Comparison of ENCODE assay signal across 13 mouse cellular contexts in genomic region chr4:46102078-46102769, GRCm38 (mm10).
"Had no signal": no experiment of that assay in that cellular context is flagged by ENCODE, and none has a peak within 500 bp of the region (broad histone marks: within the 10 kb centered on the region; RNA-seq: fewer than 3 reads in every experiment).

No protein-coding gene starts in this region.

- H3K36me3 ChIP-seq: limb, embryonic 12.5 days; neural tube, embryonic 12.5 days; stomach, embryonic 15.5 days had no signal

- DNase-seq: kidney, adult 9 months; kidney, postnatal 25 days; layer of hippocampus, adult 9-11 months; layer of hippocampus, postnatal 36 days; lung, adult 18-20 months; midbrain, embryonic 14.5 days; right cerebral cortex, postnatal 14 days; thymus, adult 2 months; thymus, postnatal 25 days had no signal

- H3K4me1 ChIP-seq: stomach, embryonic 15.5 days had no signal

- H3K9ac ChIP-seq: limb, embryonic 12.5 days; liver, embryonic 14.5 days; neural tube, embryonic 12.5 days; stomach, embryonic 15.5 days had no signal

- H3K27ac ChIP-seq: limb, embryonic 12.5 days; liver, embryonic 14.5 days; neural tube, embryonic 12.5 days; stomach, embryonic 15.5 days had no signal

- H3K27me3 ChIP-seq: limb, embryonic 12.5 days; neural tube, embryonic 12.5 days; stomach, embryonic 15.5 days had no signal

- H3K4me3 ChIP-seq: limb, embryonic 12.5 days; neural tube, embryonic 12.5 days; stomach, embryonic 15.5 days had no signal

- H3K9me3 ChIP-seq: limb, embryonic 12.5 days; stomach, embryonic 15.5 days had no signal

- H3K4me2 ChIP-seq: neural tube, embryonic 12.5 days; stomach, embryonic 15.5 days had no signal
